Mouse (Mus musculus): ENCODE data around the gene Bbx. TPM values are rescaled to one million over a fixed set of nuclear protein-coding genes. Genes with fewer than 3 reads are reported as not detected.

Gene Bbx
- polyA plus RNA-seq, 1 experiment, result 10.4 TPM

GRCm38 (mm10) chr16:50196118-50196517 lies 236.1 kb downstream of the Bbx start:
- no peak for TF ChIP-seq CTCF (IDR thresholded peaks at IDR 0.05; ENCODE audit: extremely low read depth, insufficient read depth, low read length)
- no peak for TF ChIP-seq POLR2A (IDR thresholded peaks at IDR 0.05; ENCODE audit: extremely low read depth, insufficient read depth, low read length)
- Histone ChIP-seq H3K4me1 (ENCODE audit: control insufficient read depth, insufficient read depth, low read length) (no peaks in the 10 kb centered on the region), H3K27ac (ENCODE audit: insufficient read depth, low read length) (no peak overlapping the region), H3K4me3 (ENCODE audit: insufficient read depth, low read length) (no peak overlapping the region)

DNA sequence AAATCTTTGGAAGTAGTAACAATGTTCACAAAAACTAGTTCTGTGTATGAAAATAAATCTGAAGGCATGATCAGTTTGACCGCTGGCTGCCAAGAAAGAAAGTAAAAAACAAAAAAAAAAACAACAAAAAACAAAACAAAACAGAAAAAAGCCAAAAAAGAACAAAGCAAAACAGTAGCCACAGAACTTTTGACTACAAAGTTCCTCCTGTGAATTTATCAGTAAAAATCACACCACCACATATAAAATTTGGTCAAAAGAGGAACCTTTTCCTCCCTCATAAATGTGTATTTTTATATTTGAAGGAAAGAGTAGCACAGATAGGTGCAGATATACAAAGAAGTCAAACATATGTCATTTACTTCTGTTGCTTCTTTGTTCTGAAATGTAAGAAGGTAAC lies 239.6 kb downstream of the Bbx start:
- TF ChIP-seq CTCF (IDR thresholded peaks at IDR 0.05; ENCODE audit: extremely low read depth, insufficient read depth, low read length) (no peak), POLR2A (IDR thresholded peaks at IDR 0.05; ENCODE audit: extremely low read depth, insufficient read depth, low read length) (no peak)
- H3K27ac ChIP-seq (ENCODE audit: insufficient read depth, low read length), result no peak overlapping the region
- H3K4me1 ChIP-seq (ENCODE audit: control insufficient read depth, insufficient read depth, low read length), result no peaks in the 10 kb centered on the region
- no peak overlapping the region for H3K4me3 ChIP-seq (ENCODE audit: insufficient read depth, low read length)

- TF ChIP-seq CTCF (IDR thresholded peaks at IDR 0.05; ENCODE audit: extremely low read depth, insufficient read depth, low read length) (no peak), POLR2A (IDR thresholded peaks at IDR 0.05; ENCODE audit: extremely low read depth, insufficient read depth, low read length) (no peak)
- Histone ChIP-seq H3K4me1 (ENCODE audit: control insufficient read depth, insufficient read depth, low read length) (no peaks in the 10 kb centered on the region), H3K27ac (ENCODE audit: insufficient read depth, low read length) (no peak overlapping the region), H3K4me3 (ENCODE audit: insufficient read depth, low read length) (no peak overlapping the region)
Measured at GRCm38 (mm10) chr16:50189108-50189507, 243.1 kb downstream of the Bbx start.

- no peak overlapping the region for H3K27ac ChIP-seq (ENCODE audit: insufficient read depth, low read length)
- no peak for TF ChIP-seq POLR2A (IDR thresholded peaks at IDR 0.05; ENCODE audit: extremely low read depth, insufficient read depth, low read length)
- TF ChIP-seq CTCF (IDR thresholded peaks at IDR 0.05; ENCODE audit: extremely low read depth, insufficient read depth, low read length), result no peak
- H3K4me3 ChIP-seq (ENCODE audit: insufficient read depth, low read length), result no peak overlapping the region
- H3K4me1 ChIP-seq (ENCODE audit: control insufficient read depth, insufficient read depth, low read length), result no peaks in the 10 kb centered on the region
Measured at GRCm38 (mm10) chr16:50186604-50187003, 245.6 kb downstream of the Bbx start.

DNA sequence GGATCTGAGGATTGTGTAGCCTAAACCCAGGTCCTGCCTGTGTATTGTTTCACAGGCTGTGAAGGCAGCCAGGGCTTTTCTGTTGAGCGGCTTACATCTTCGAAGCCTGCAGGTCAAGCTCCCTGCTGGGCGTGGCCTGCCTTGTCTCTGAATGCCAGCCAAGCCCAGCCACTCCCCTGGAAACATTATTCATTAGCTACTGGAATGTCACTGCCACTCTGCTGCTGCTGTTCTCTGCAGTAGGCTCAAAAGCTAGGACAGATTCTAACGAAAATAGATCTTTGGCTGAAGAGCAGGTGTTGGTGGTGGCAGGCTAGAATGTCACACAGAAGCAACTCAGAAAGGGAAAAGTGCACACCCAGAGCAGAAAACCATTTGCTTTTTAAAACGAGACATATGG lies 247.1 kb downstream of the Bbx start:
- Histone ChIP-seq H3K27ac (ENCODE audit: insufficient read depth, low read length) (no peak overlapping the region), H3K4me3 (ENCODE audit: insufficient read depth, low read length) (no peak overlapping the region), H3K4me1 (ENCODE audit: control insufficient read depth, insufficient read depth, low read length) (no peaks in the 10 kb centered on the region)
- no peak for TF ChIP-seq POLR2A (IDR thresholded peaks at IDR 0.05; ENCODE audit: extremely low read depth, insufficient read depth, low read length)
- TF ChIP-seq CTCF (IDR thresholded peaks at IDR 0.05; ENCODE audit: extremely low read depth, insufficient read depth, low read length), result no peak

- Histone ChIP-seq H3K4me1 (ENCODE audit: control insufficient read depth, insufficient read depth, low read length) (no peaks in the 10 kb centered on the region), H3K27ac (ENCODE audit: insufficient read depth, low read length) (no peak overlapping the region), H3K4me3 (ENCODE audit: insufficient read depth, low read length) (no peak overlapping the region)
- no peak for TF ChIP-seq POLR2A (IDR thresholded peaks at IDR 0.05; ENCODE audit: extremely low read depth, insufficient read depth, low read length)
- no peak for TF ChIP-seq CTCF (IDR thresholded peaks at IDR 0.05; ENCODE audit: extremely low read depth, insufficient read depth, low read length)
Measured at GRCm38 (mm10) chr16:50182988-50183387, 249.2 kb downstream of the Bbx start.

- no peaks in the 10 kb centered on the region for H3K4me1 ChIP-seq (ENCODE audit: control insufficient read depth, insufficient read depth, low read length)
- H3K4me3 ChIP-seq (ENCODE audit: insufficient read depth, low read length), result no peak overlapping the region
- H3K27ac ChIP-seq (ENCODE audit: insufficient read depth, low read length), result no peak overlapping the region
- TF ChIP-seq CTCF (IDR thresholded peaks at IDR 0.05; ENCODE audit: extremely low read depth, insufficient read depth, low read length) (no peak), POLR2A (IDR thresholded peaks at IDR 0.05; ENCODE audit: extremely low read depth, insufficient read depth, low read length) (no peak)
Measured at GRCm38 (mm10) chr16:50182561-50182960, 249.6 kb downstream of the Bbx start.

DNA sequence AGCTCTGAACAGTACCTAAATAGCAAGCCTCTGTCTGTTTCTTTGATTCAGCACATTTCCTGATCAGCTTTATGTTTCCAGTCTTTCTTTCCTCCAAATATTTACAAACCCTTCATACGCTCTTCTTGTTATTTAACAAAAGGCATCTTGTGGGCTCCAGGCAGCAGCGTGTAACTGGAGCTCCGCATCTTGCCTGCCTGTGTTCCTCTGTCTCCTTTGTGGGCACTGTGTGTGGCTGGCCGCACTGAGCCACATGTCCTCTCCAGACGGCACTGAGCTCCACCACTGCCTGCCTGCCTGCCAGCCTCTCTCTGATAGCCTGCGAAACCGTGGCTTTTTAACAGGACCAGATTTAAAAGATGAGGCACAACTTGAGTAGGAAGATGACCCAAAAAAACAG lies 259.4 kb downstream of the Bbx start:
- Histone ChIP-seq H3K27ac (ENCODE audit: insufficient read depth, low read length) (no peak overlapping the region), H3K4me1 (ENCODE audit: control insufficient read depth, insufficient read depth, low read length) (no peaks in the 10 kb centered on the region), H3K4me3 (ENCODE audit: insufficient read depth, low read length) (no peak overlapping the region)
- TF ChIP-seq POLR2A (IDR thresholded peaks at IDR 0.05; ENCODE audit: extremely low read depth, insufficient read depth, low read length), result no peak
- TF ChIP-seq CTCF (IDR thresholded peaks at IDR 0.05; ENCODE audit: extremely low read depth, insufficient read depth, low read length), result no peak

- Histone ChIP-seq H3K4me1 (ENCODE audit: control insufficient read depth, insufficient read depth, low read length) (no peaks in the 10 kb centered on the region), H3K4me3 (ENCODE audit: insufficient read depth, low read length) (no peak overlapping the region), H3K27ac (ENCODE audit: insufficient read depth, low read length) (no peak overlapping the region)
- TF ChIP-seq CTCF (IDR thresholded peaks at IDR 0.05; ENCODE audit: extremely low read depth, insufficient read depth, low read length) (no peak), POLR2A (IDR thresholded peaks at IDR 0.05; ENCODE audit: extremely low read depth, insufficient read depth, low read length) (no peak)
Measured at GRCm38 (mm10) chr16:50170812-50171211, 261.4 kb downstream of the Bbx start.

DNA sequence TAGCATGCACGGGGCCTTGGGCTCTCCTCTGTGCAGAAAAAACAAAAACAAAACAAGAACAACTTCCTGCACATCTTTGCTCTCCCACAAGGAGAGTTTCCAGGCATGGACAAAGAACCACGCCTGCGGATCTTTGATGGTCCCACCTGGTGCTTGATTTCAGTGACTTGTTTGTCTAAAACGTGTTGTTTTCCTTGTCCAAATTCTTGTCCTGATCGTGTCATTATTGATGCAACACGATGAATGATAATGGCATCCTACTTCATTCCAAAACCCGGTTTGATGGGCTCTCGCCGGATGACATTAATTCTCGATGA lies 264.2 kb downstream of the Bbx start:
- H3K4me3 ChIP-seq (ENCODE audit: insufficient read depth, low read length), result no peak overlapping the region
- TF ChIP-seq CTCF (IDR thresholded peaks at IDR 0.05; ENCODE audit: extremely low read depth, insufficient read depth, low read length), result no peak
- no peak for TF ChIP-seq POLR2A (IDR thresholded peaks at IDR 0.05; ENCODE audit: extremely low read depth, insufficient read depth, low read length)
- no peaks in the 10 kb centered on the region for H3K4me1 ChIP-seq (ENCODE audit: control insufficient read depth, insufficient read depth, low read length)
- no peak overlapping the region for H3K27ac ChIP-seq (ENCODE audit: insufficient read depth, low read length)
